Mouse (Mus musculus) midbrain, postnatal 0 days (tissue): ENCODE measurements at regions not wholly inside any gene's neighbourhood (a gene's known extent, or its start where the extent isn't known, plus 50 kb on each side); places are given as distances from the start of the nearest gene placed in this dataset. TPM values are rescaled to one million over a fixed set of nuclear protein-coding genes. Genes with fewer than 3 reads are reported as not detected.

Experiments used
- ATAC-seq: fragments of 200-750 bp; cut with Nextera tagmentation; 2 replicates; pipeline ENCODE4 v1.8.0; 2017; ENCODE audit warnings: moderate number of reproducible peaks, mild to moderate bottlenecking, moderate TSS enrichment, moderate library complexity; ENCODE audit not compliant: low FRiP score
- DNase-seq: peaks from one replicate; pipeline ENCODE4 v3.0.0-alpha.2; 2015; ENCODE audit warnings: low spot score
- H3K27ac ChIP-seq: fragments of 300-500 bp; sonication (generic); 2 replicates; pipeline ENCODE4 v1.5.1; 2014; ENCODE audit warnings: low read depth, mild to moderate bottlenecking, low read length, mixed read lengths
- H3K27me3 ChIP-seq: fragments of 300-500 bp; sonication (generic); 2 replicates; pipeline ENCODE4 v1.6.1; 2014; ENCODE audit warnings: low read length, control low read depth, mixed read lengths; ENCODE audit not compliant: insufficient read depth
- H3K36me3 ChIP-seq: fragments of 300-500 bp; sonication (generic); 2 replicates; pipeline ENCODE4 v1.6.1; 2014; ENCODE audit warnings: low read length, control low read depth, mixed read lengths; ENCODE audit not compliant: insufficient read depth
- H3K4me1 ChIP-seq: fragments of 300-500 bp; sonication (generic); 2 replicates; pipeline ENCODE4 v1.6.1; 2014; ENCODE audit warnings: mild to moderate bottlenecking, control low read depth, antibody characterized with exemption, low read length, mixed read lengths; ENCODE audit not compliant: insufficient read depth
- H3K4me2 ChIP-seq: fragments of 300-500 bp; sonication (generic); 2 replicates; pipeline ENCODE4 v1.6.1; 2014; ENCODE audit warnings: low read depth, mild to moderate bottlenecking, low read length, mixed read lengths; ENCODE audit not compliant: poor library complexity, severe bottlenecking
- H3K4me3 ChIP-seq: fragments of 300-500 bp; sonication (generic); 2 replicates; pipeline ENCODE4 v1.5.1; 2014; ENCODE audit warnings: low read depth, mild to moderate bottlenecking, low read length, moderate library complexity
- H3K9ac ChIP-seq: fragments of 300-500 bp; sonication (generic); replicated peaks from 2 replicates; pipeline ENCODE4 v1.6.1; 2014; ENCODE audit warnings: mild to moderate bottlenecking, low read length, moderate library complexity, mixed read lengths; ENCODE audit not compliant: poor library complexity, severe bottlenecking
- H3K9me3 ChIP-seq: fragments of 300-500 bp; sonication (generic); 2 replicates; pipeline ENCODE4 v1.6.1; 2016; ENCODE audit warnings: low read length, control low read depth
- CTCF ChIP-seq: IDR thresholded peaks from 2 replicates; pipeline ENCODE4 v1.5.1; 2016; ENCODE audit warnings: antibody characterized with exemption, mild to moderate bottlenecking
- WGBS: fragments of 180-500 bp; shearing (Covaris S2); extraction: QIAGEN DNeasy Blood & Tissue Kit; methylation state at CpG from one replicate; pipeline ENCODE4 v1.1.7; 2014; 5-methylcytosine and 5-hydroxymethylcytosine counted together
- microRNA-seq: library from miRNA; unstranded; fragments of <30 nt; microRNA quantifications from one replicate; pipeline ENCODE4, GENCODE M21; 2016; ENCODE audit warnings: borderline number of aligned reads

- Histone ChIP-seq H3K36me3 (no peaks in the 10 kb centered on the region), H3K9me3 (no peaks in the 10 kb centered on the region), H3K4me3 (no peak overlapping the region), H3K9ac (no peak overlapping the region), H3K4me2 (no peak overlapping the region), H3K27ac (no peak overlapping the region), H3K4me1 (no peaks in the 10 kb centered on the region), H3K27me3 (no peaks in the 10 kb centered on the region)
- ATAC-seq = no peak
- WGBS = 84% methylated on average over 19 of the region's 19 CpGs
- DNase-seq = no peak
- TF ChIP-seq CTCF = no peak
Measured at GRCm38 (mm10) chr8:107886516-107887253, 55.8 kb upstream of the Zfhx3 start.

- Histone ChIP-seq H3K9me3 (no peaks in the 10 kb centered on the region), H3K9ac (no peak overlapping the region), H3K36me3 (no peaks in the 10 kb centered on the region), H3K27me3 (no peaks in the 10 kb centered on the region), H3K4me1 (no peaks in the 10 kb centered on the region), H3K4me3 (no peak overlapping the region), H3K4me2 (no peak overlapping the region), H3K27ac (no peak overlapping the region)
- ATAC-seq (no peak), DNase-seq (no peak)
- TF ChIP-seq CTCF = no peak
- WGBS = 42% methylated on average over 10 of the region's 10 CpGs
Measured at GRCm38 (mm10) chr8:107887333-107887732, 55.1 kb upstream of the Zfhx3 start.

- no peak overlapping the region for H3K4me2 ChIP-seq
- H3K9me3 ChIP-seq = no peaks in the 10 kb centered on the region
- H3K4me1 ChIP-seq = no peaks in the 10 kb centered on the region
- no peak overlapping the region for H3K4me3 ChIP-seq
- no peak for ATAC-seq
- no peak overlapping the region for H3K27ac ChIP-seq
- H3K36me3 ChIP-seq = no peaks in the 10 kb centered on the region
- no peak for DNase-seq
- H3K27me3 ChIP-seq = no peaks in the 10 kb centered on the region
- H3K9ac ChIP-seq = no peak overlapping the region
- WGBS = 83% methylated on average over 5 of the region's 5 CpGs
- TF ChIP-seq CTCF = no peak
Measured at GRCm38 (mm10) chr8:107890922-107891321, 51.5 kb upstream of the Zfhx3 start.

Small RNAs in the stretch of these regions (microRNA-seq; reads per million reads assigned to microRNA genes)
- gene Gm22825 (not detected), gene Gm23646 (not detected)
